In genomic region chr11:46092121-46092520, GRCm38 (mm10) we compare ENCODE assay signal across 11 mouse cellular contexts. TPM values are rescaled to one million over a fixed set of nuclear protein-coding genes. Genes with fewer than 3 reads are reported as not detected.
DNase-seq lines count a peak whose midpoint lies in the region; ATAC-seq and TF ChIP-seq lines count a peak whose summit lies in the region.
"Had no signal": no experiment of that assay in that cellular context is flagged by ENCODE, and none has a peak within 500 bp of the region (broad histone marks: within the 10 kb centered on the region; RNA-seq: fewer than 3 reads in every experiment).

No protein-coding gene starts in this region.

- H3K4me1 ChIP-seq in intestine, embryonic 15.5 days (replicated peaks) = peaks cover 30% of the 10 kb centered on the region; the same call in 1 of the 2 replicates
- no peaks in the 10 kb centered on the region; the same call in none of the 2 replicates for H3K4me1 ChIP-seq in intestine, postnatal 0 days (replicated peaks; ENCODE audit: control insufficient read depth, insufficient read depth, low read length)
- H3K4me1 ChIP-seq in forebrain, postnatal 0 days (ENCODE audit: insufficient read depth) = no peaks in the 10 kb centered on the region
- H3K4me1 ChIP-seq: forebrain, embryonic 15.5 days had no signal

- ATAC-seq in intestine, embryonic 15.5 days = no peak
- ATAC-seq in intestine, postnatal 0 days = no peak
- ATAC-seq in forebrain, postnatal 0 days = no peak
- ATAC-seq: forebrain, embryonic 15.5 days had no signal

- no peak overlapping the region for H3K4me3 ChIP-seq in intestine, embryonic 15.5 days (replicated peaks)
- no peak overlapping the region for H3K4me3 ChIP-seq in intestine, postnatal 0 days (ENCODE audit: low read depth, low read length)
- no peak overlapping the region for H3K4me3 ChIP-seq in forebrain, postnatal 0 days (ENCODE audit: low read depth, low read length)
- H3K4me3 ChIP-seq: forebrain, embryonic 15.5 days; limb, embryonic 12.5 days had no signal

- H3K9me3 ChIP-seq in intestine, embryonic 15.5 days = no peaks in the 10 kb centered on the region
- H3K9me3 ChIP-seq in intestine, postnatal 0 days (ENCODE audit: control insufficient read depth) = no peaks in the 10 kb centered on the region
- H3K9me3 ChIP-seq in forebrain, postnatal 0 days (ENCODE audit: low read length) = no peaks in the 10 kb centered on the region
- H3K9me3 ChIP-seq: forebrain, embryonic 15.5 days; limb, embryonic 12.5 days had no signal

- no peak for TF ChIP-seq CTCF in intestine, postnatal 0 days (IDR thresholded peaks at IDR 0.05; ENCODE audit: low read depth)
- TF ChIP-seq CTCF in forebrain, postnatal 0 days (IDR thresholded peaks at IDR 0.05; ENCODE audit: low read depth) = no peak

- no peak overlapping the region for H3K4me2 ChIP-seq in intestine, embryonic 15.5 days (replicated peaks)
- H3K4me2 ChIP-seq in intestine, postnatal 0 days (replicated peaks; ENCODE audit: low read depth) = no peak overlapping the region
- no peak overlapping the region for H3K4me2 ChIP-seq in forebrain, postnatal 0 days (ENCODE audit: low read depth)
- H3K4me2 ChIP-seq: forebrain, embryonic 15.5 days; limb, embryonic 12.5 days had no signal

- H3K27ac ChIP-seq in intestine, embryonic 15.5 days = 0 out of 2 replicates have a peak overlapping the region, but pooled peaks have one; percentile 56
- H3K27ac ChIP-seq in intestine, postnatal 0 days (ENCODE audit: low read depth, low read length) = no peak overlapping the region
- no peak overlapping the region for H3K27ac ChIP-seq in forebrain, postnatal 0 days (ENCODE audit: low read depth, low read length)
- H3K27ac ChIP-seq: forebrain, embryonic 15.5 days; limb, embryonic 12.5 days had no signal

- no peaks in the 10 kb centered on the region; the same call in 1 of the 2 replicates for H3K36me3 ChIP-seq in intestine, embryonic 15.5 days
- H3K36me3 ChIP-seq in intestine, postnatal 0 days (ENCODE audit: control insufficient read depth, insufficient read depth) = no peaks in the 10 kb centered on the region
- 0 out of 2 replicates have a peak, but pooled peaks cover 6% of the 10 kb centered on the region for H3K36me3 ChIP-seq in forebrain, postnatal 0 days (ENCODE audit: insufficient read depth)

- peak; percentile 58 to 64 for DNase-seq in cerebellum, postnatal 14 days
- DNase-seq in cerebellum, adult 9-11 months = no peak
- peak; percentile 57 for DNase-seq in 3T3-L1 (ENCODE audit: low read depth, low spot score)
- peak; percentile 19 to 31 for DNase-seq in left cerebral cortex, postnatal 36 days (ENCODE audit: low spot score in 2 of 2)
- no peak for DNase-seq in thymus, postnatal 14 days
- DNase-seq in forebrain, postnatal 0 days = no peak
- DNase-seq: kidney, adult 11 months had no signal

- no peaks in the 10 kb centered on the region for H3K27me3 ChIP-seq in intestine, embryonic 15.5 days (replicated peaks)
- H3K27me3 ChIP-seq in intestine, postnatal 0 days (replicated peaks; ENCODE audit: control insufficient read depth, insufficient read depth, low read length) = no peaks in the 10 kb centered on the region
- no peaks in the 10 kb centered on the region for H3K27me3 ChIP-seq in forebrain, postnatal 0 days (ENCODE audit: insufficient read depth, low read length)
- H3K27me3 ChIP-seq: forebrain, embryonic 15.5 days; limb, embryonic 12.5 days had no signal

- intact Hi-C loops in left cerebral cortex, postnatal 36 days (cut with DNase I) = no loop called here

- no peak overlapping the region for H3K9ac ChIP-seq in intestine, embryonic 15.5 days
- H3K9ac ChIP-seq in intestine, postnatal 0 days (ENCODE audit: low read depth, low read length) = no peak overlapping the region
- no peak overlapping the region for H3K9ac ChIP-seq in forebrain, postnatal 0 days
- H3K9ac ChIP-seq: forebrain, embryonic 15.5 days; limb, embryonic 12.5 days had no signal

- 62% methylated on average over 4 of the region's 4 CpGs for WGBS in intestine, embryonic 15.5 days
- 68% methylated on average over 4 of the region's 4 CpGs for WGBS in intestine, postnatal 0 days
- 67% methylated on average over 4 of the region's 4 CpGs for WGBS in forebrain, postnatal 0 days

RNA-seq across cellular contexts. Expression of gene Adam19, which starts 36.3 kb away (rescaled TPM):
- 16.5 and 16.6 TPM in 2 replicates for polyA plus RNA-seq in intestine, embryonic 15.5 days (2015; fragmentation: Nextera tagmentation; extraction: Ambion mirVana)
- 4.0 and 4.5 TPM in 2 replicates for polyA plus RNA-seq in intestine, postnatal 0 days (2015; fragmentation: Nextera tagmentation; extraction: Ambion mirVana)
- total RNA-seq in left cerebral cortex, postnatal 36 days (2021) = 10 to 100 TPM; 16.8 to 20.9 TPM
- 16.2 and 19.8 TPM in 2 replicates for total RNA-seq in forebrain, postnatal 0 days (2014; rRNA removed)
- 3.5 and 5.0 TPM in 2 replicates for polyA plus RNA-seq in forebrain, postnatal 0 days (2015; fragmentation: Nextera tagmentation; extraction: Ambion mirVana)

RNA-seq across cellular contexts. Expression of gene Gm12166, which starts 40.0 kb away (rescaled TPM):
- 5.2 and 7.3 TPM in 2 replicates for polyA plus RNA-seq in intestine, embryonic 15.5 days (2015; fragmentation: Nextera tagmentation; extraction: Ambion mirVana)
- 9.5 and 10.2 TPM in 2 replicates for polyA plus RNA-seq in intestine, postnatal 0 days (2015; fragmentation: Nextera tagmentation; extraction: Ambion mirVana)
- total RNA-seq in left cerebral cortex, postnatal 36 days (2021) = 1 to 10 TPM; 2.6 to 6.4 TPM
- 9.2 and 15.1 TPM in 2 replicates for total RNA-seq in forebrain, postnatal 0 days (2014; rRNA removed)
- polyA plus RNA-seq in forebrain, postnatal 0 days (2015; fragmentation: Nextera tagmentation; extraction: Ambion mirVana) = 6.6 and 7.4 TPM in 2 replicates

Comparison
In these comparisons a context has a peak if more than half of its experiments do, and no peak if none do; other contexts are left out.
1. DNase-seq: peak in cerebellum, postnatal 14 days (2 of 2), 3T3-L1 (single experiment) and left cerebral cortex, postnatal 36 days (2 of 2); none in cerebellum, adult 9-11 months (single experiment), thymus, postnatal 14 days (single experiment) and forebrain, postnatal 0 days (single experiment).